Mouse (Mus musculus): ENCODE measurements around the gene Ang2. TPM values are rescaled to one million over a fixed set of nuclear protein-coding genes. Genes with fewer than 3 reads are reported as not detected.
"Not testable (repeated sequence)": the region's sequence is repeated elsewhere in the genome, so short reads cannot be mapped to it uniquely, and the experiment has no call there.

Ang2 gene
- polyA plus RNA-seq, 1 experiment from 2014 or later, result not detected

DNA sequence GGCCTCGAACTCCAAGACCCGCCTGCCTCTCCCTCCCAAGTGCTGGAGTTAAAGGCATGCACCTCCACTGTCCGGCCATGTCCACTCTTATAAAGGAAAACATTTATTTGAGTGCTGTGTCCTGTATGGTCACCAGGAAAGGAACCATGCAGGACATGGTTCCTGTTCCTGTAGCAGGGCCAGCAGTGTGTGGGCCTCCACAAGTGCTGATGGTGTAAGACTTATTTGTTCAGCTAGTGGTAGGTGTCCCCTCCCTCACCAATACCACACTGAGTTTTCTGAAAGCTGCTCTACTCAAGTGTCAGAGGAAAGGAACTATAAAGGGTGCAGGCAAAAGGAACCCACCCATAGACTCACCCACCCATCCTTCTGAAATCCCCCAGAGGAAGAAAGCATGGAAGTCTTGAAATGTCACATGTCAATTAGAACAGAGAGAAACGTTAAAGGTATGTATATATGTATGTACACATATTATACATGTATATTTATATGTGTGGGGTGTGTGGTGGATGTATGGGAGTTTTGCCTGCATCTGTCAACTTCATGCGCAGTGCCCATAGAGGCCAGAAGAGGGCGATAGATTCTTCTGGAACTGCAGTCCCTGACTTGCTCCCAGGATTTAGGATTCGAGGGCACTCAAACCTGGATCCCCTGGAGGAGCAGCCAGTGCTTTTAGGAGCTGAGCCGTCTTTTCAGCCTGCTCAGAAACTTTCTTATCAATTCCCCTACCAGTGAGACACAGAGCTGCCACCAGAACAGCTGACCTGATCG lies 26.7 kb downstream of the Ang2 start:
- 35% methylated on average over 9 of the region's 9 CpGs for WGBS

DNA sequence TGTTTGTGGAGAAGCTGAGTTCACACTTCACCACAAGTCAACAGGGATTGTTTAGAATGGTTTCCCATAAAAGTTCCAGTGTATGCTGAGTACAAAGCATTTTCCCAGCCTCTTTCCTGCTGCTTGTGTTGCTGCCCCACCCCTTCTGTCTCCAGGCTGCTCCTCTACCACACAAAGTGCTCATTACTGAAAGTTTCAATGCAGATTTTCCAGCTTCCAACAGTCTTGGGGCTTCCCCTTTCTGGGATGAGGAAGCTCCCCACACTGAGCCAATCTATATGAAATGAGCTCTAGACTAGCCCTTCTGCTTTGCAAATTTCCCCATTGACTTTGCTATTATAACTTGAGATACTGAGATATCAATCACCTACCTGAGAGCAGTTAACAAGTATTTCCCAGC lies 32.9 kb downstream of the Ang2 start:
- no peaks in the 10 kb centered on the region for H3K36me3 ChIP-seq
- H3K9me3 ChIP-seq, result no peaks in the 10 kb centered on the region
- H3K4me3 ChIP-seq, result no peak overlapping the region
- H3K27ac ChIP-seq, result no peak overlapping the region
- DNase-seq (ENCODE audit: low spot score), result no peak
- no peaks in the 10 kb centered on the region for H3K27me3 ChIP-seq (ENCODE audit: insufficient read depth, poor library complexity, severe bottlenecking)
- H3K4me1 ChIP-seq, result no peaks in the 10 kb centered on the region

More for the DNA sequence above, 26.7 kb downstream of the Ang2 start:
- not testable (repeated sequence) for H3K27ac ChIP-seq; H3K36me3 ChIP-seq; H3K27me3 ChIP-seq (ENCODE audit: insufficient read depth, poor library complexity, severe bottlenecking); H3K9me3 ChIP-seq; H3K4me3 ChIP-seq; H3K4me1 ChIP-seq; DNase-seq (ENCODE audit: low spot score)

- Histone ChIP-seq H3K36me3 (no peaks in the 10 kb centered on the region), H3K27ac (no peak overlapping the region), H3K9me3 (no peaks in the 10 kb centered on the region), H3K4me1 (no peaks in the 10 kb centered on the region), H3K27me3 (ENCODE audit: insufficient read depth, poor library complexity, severe bottlenecking) (no peaks in the 10 kb centered on the region), H3K4me3 (no peak overlapping the region)
- WGBS, result 93% methylated on average over 1 of the region's 1 CpGs
- no peak for DNase-seq (ENCODE audit: low spot score)
Observed at GRCm38 (mm10) chr14:51165435-51165834, 33.5 kb downstream of the Ang2 start.

- DNase-seq (ENCODE audit: low spot score); H3K9me3 ChIP-seq; H3K4me3 ChIP-seq; H3K27me3 ChIP-seq (ENCODE audit: insufficient read depth, poor library complexity, severe bottlenecking); H3K36me3 ChIP-seq; H3K27ac ChIP-seq; H3K4me1 ChIP-seq: not testable (repeated sequence)
- 92% methylated on average over 6 of the region's 6 CpGs for WGBS
Observed at GRCm38 (mm10) chr14:51163323-51163722, 35.6 kb downstream of the Ang2 start.

GRCm38 (mm10) chr14:51161976-51162375 lies 37.0 kb downstream of the Ang2 start, which contains the start of gene Rnase2b:
Rnase2b (plus strand) TSS chr14:51162260.
- not testable (repeated sequence) for H3K27ac ChIP-seq; H3K9me3 ChIP-seq; H3K27me3 ChIP-seq (ENCODE audit: insufficient read depth, poor library complexity, severe bottlenecking); H3K4me1 ChIP-seq; DNase-seq (ENCODE audit: low spot score); H3K36me3 ChIP-seq; H3K4me3 ChIP-seq
- 87% methylated on average over 3 of the region's 3 CpGs for WGBS

DNA sequence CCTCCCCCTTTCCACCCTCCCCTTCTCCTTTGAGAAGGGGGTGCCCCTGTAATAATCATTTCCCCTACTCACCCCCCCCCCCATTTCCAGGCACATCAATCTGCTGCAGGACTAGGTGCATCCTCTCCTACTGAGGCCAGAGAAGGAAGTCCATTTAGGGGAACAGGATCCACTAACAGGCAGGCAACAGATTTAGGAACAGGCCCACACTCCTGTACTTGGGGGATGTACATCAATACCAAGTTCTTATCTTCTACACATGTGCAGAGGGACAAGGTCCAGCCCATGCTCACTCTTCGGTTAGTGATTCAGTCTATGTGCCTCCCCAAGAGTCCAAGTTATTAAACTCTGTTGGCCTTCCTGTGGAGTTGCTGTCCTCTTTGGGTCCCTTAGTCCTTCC lies 41.9 kb downstream of the Ang2 start:
- Histone ChIP-seq H3K4me1 (no peaks in the 10 kb centered on the region), H3K4me3 (no peak overlapping the region), H3K27me3 (ENCODE audit: insufficient read depth, poor library complexity, severe bottlenecking) (no peaks in the 10 kb centered on the region), H3K9me3 (no peaks in the 10 kb centered on the region), H3K36me3 (no peaks in the 10 kb centered on the region), H3K27ac (no peak overlapping the region)
- DNase-seq (ENCODE audit: low spot score), result no peak
- 88% methylated on average over 1 of the region's 1 CpGs for WGBS

DNA sequence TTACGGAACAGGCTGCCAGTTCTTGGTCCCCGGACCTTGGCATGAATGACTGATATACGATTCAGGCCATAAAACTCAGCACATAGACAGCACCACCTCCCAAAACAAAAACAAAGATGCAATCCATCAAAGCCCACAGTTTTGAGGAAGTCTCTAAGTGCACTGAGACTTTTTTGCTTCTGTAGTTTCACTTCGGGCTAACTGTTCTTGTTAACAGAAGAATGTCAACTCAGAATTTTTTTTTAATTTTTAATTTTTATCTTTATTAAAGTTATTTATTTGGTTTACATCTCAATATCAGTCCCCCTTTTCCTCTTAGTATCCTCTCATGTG lies 42.2 kb downstream of the Ang2 start:
- no peaks in the 10 kb centered on the region for H3K27me3 ChIP-seq (ENCODE audit: insufficient read depth, poor library complexity, severe bottlenecking)
- no peaks in the 10 kb centered on the region for H3K4me1 ChIP-seq
- no peak overlapping the region for H3K4me3 ChIP-seq
- WGBS, result 80% methylated on average over 4 of the region's 4 CpGs
- H3K36me3 ChIP-seq, result no peaks in the 10 kb centered on the region
- H3K27ac ChIP-seq, result no peak overlapping the region
- H3K9me3 ChIP-seq, result no peaks in the 10 kb centered on the region
- DNase-seq (ENCODE audit: low spot score), result no peak

GRCm38 (mm10) chr14:51156056-51156735 lies 42.8 kb downstream of the Ang2 start:
- Histone ChIP-seq H3K4me1 (no peaks in the 10 kb centered on the region), H3K36me3 (no peaks in the 10 kb centered on the region), H3K27ac (no peak overlapping the region), H3K9me3 (no peaks in the 10 kb centered on the region), H3K27me3 (ENCODE audit: insufficient read depth, poor library complexity, severe bottlenecking) (no peaks in the 10 kb centered on the region), H3K4me3 (no peak overlapping the region)
- no peak for DNase-seq (ENCODE audit: low spot score)
- WGBS, result 82% methylated on average over 5 of the region's 5 CpGs

- 34% methylated on average over 5 of the region's 5 CpGs for WGBS
- DNase-seq (ENCODE audit: low spot score), result no peak
- Histone ChIP-seq H3K27me3 (ENCODE audit: insufficient read depth, poor library complexity, severe bottlenecking) (no peaks in the 10 kb centered on the region), H3K4me3 (no peak overlapping the region), H3K4me1 (0 out of 2 replicates have a peak, but pooled peaks cover 6% of the 10 kb centered on the region), H3K27ac (no peak overlapping the region), H3K9me3 (no peaks in the 10 kb centered on the region), H3K36me3 (no peaks in the 10 kb centered on the region)
Observed at GRCm38 (mm10) chr14:51152249-51152870, 46.6 kb downstream of the Ang2 start.

- DNase-seq (ENCODE audit: low spot score), result no peak
- no peak overlapping the region for H3K27ac ChIP-seq
- no peaks in the 10 kb centered on the region for H3K36me3 ChIP-seq
- no peak overlapping the region for H3K4me3 ChIP-seq
- 70% methylated on average over 3 of the region's 3 CpGs for WGBS
- H3K4me1 ChIP-seq, result 0 out of 2 replicates have a peak, but pooled peaks cover 6% of the 10 kb centered on the region
- H3K9me3 ChIP-seq, result no peaks in the 10 kb centered on the region
- no peaks in the 10 kb centered on the region for H3K27me3 ChIP-seq (ENCODE audit: insufficient read depth, poor library complexity, severe bottlenecking)
Observed at GRCm38 (mm10) chr14:51150206-51150831, 48.6 kb downstream of the Ang2 start.

GRCm38 (mm10) chr14:51149164-51149563 lies 49.8 kb downstream of the Ang2 start:
- H3K4me3 ChIP-seq, result no peak overlapping the region
- WGBS, result 59% methylated on average over 5 of the region's 5 CpGs
- no peaks in the 10 kb centered on the region for H3K36me3 ChIP-seq
- H3K27me3 ChIP-seq (ENCODE audit: insufficient read depth, poor library complexity, severe bottlenecking), result no peaks in the 10 kb centered on the region
- DNase-seq (ENCODE audit: low spot score), result no peak
- H3K9me3 ChIP-seq, result no peaks in the 10 kb centered on the region
- no peak overlapping the region for H3K27ac ChIP-seq
- H3K4me1 ChIP-seq, result 0 out of 2 replicates have a peak, but pooled peaks cover 6% of the 10 kb centered on the region

DNA sequence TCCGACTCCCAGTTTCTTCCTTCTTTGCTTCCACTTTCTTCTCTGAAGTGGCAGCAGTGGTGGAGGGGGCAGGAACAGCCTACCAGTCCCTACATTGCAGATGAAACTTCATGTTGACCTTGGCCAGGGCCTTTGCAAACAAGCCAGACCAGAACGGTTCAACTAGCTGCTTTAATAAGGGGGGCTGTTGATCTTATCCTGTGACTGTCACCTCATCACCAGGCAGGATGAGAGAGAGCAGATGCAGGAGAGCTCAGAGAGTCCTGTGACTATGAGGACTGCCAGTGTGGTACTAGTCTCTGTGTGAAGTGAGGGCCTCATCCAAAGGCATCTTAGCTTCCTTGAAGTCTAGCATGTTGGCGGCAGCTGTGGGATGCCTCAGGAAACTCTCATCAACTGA lies 50.9 kb downstream of the Ang2 start:
- DNase-seq (ENCODE audit: low spot score), result no peak
- WGBS, result 46% methylated on average over 3 of the region's 3 CpGs
- Histone ChIP-seq H3K36me3 (no peaks in the 10 kb centered on the region), H3K4me1 (0 out of 2 replicates have a peak, but pooled peaks cover 6% of the 10 kb centered on the region), H3K9me3 (no peaks in the 10 kb centered on the region), H3K27ac (no peak overlapping the region), H3K4me3 (no peak overlapping the region), H3K27me3 (ENCODE audit: insufficient read depth, poor library complexity, severe bottlenecking) (no peaks in the 10 kb centered on the region)

DNA sequence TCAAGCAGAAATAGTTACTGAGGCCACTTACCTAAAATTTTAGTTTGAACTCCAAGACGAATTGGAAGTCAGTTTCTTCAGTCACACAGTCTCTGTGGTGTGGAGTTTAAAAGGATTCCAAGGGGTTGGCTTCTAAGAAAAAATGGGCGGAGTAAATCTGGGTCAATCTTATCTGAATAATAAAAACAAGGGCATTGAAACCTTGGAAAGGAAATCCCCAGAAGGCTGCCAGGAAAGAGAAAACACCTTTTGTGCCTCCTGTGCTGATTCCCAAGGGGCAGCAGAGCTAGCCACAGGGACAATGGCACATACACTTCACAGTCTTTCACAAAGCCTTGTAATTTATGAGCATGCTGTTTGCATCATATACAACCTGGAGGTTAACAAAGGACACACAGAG lies 52.3 kb downstream of the Ang2 start, which contains the start of gene Rnase1:
Gene Rnase1, minus strand, starts transcription at position 101 of the 400 bp plus-strand sequence.
- H3K4me1 ChIP-seq, result 0 out of 2 replicates have a peak, but pooled peaks cover 6% of the 10 kb centered on the region
- no peaks in the 10 kb centered on the region for H3K36me3 ChIP-seq
- no peak within 1 kb of the TSS for H3K4me3 ChIP-seq
- no peak for DNase-seq (ENCODE audit: low spot score)
- no peaks in the 10 kb centered on the region for H3K9me3 ChIP-seq
- H3K27ac ChIP-seq, result no peak within 1 kb of the TSS
- no peaks in the 10 kb centered on the region for H3K27me3 ChIP-seq (ENCODE audit: insufficient read depth, poor library complexity, severe bottlenecking)
- whole genome bisulfite sequencing, result 61% methylated on average over 2 of the region's 2 CpGs

Data from heart, embryonic 10.5 days (tissue).